Mouse (Mus musculus): ENCODE data around the gene Pptc7. TPM values are rescaled to one million over a fixed set of nuclear protein-coding genes. Genes with fewer than 3 reads are reported as not detected.

The Pptc7 gene
- 8.5 and 8.8 TPM in 2 replicates for polyA plus RNA-seq (2015; fragmentation: Nextera tagmentation; extraction: Ambion mirVana)

DNA sequence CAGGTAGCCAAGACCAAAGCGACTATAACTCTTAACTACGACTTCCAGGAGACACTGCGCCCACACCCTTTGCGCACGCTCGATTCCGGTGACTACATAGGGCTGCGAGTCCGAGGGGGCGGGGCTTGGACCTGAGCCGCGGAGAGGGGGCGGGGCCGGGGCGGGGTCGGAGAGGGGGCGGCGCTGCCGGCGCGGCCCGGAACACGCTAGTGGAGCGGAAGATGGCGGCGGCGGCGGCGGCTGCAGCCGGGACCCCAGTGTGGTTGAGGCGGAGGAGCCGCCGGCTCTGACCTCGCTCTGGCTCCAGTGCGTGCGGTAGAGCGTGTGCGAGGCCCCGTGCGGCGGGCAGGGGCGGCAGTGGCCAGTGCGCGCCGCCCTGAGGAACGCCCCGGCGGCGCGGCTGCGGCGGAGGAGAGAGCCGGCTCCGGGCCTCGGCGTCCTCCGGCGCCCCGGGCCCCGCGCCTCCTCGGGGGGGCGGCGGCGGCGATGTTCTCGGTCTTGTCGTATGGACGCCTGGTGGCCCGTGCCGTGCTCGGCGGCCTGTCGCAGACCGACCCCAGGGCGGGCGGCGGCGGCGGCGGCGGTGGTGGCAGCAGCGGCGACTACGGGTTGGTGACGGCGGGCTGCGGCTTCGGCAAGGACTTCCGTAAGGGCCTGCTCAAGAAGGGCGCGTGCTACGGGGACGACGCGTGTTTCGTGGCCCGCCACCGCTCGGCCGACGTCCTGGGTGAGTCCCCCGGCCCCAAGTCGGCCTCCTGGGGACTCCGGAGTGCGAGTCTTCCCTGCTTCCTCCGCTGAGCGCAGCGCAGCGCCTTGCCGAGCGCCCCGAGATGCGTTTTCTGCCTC lies at the start of gene Pptc7:
TSS of gene Pptc7 (plus strand) at position 183 of the 846 bp plus-strand sequence.
- Histone ChIP-seq H3K4me2 (replicated peaks) (peak within 1 kb of the TSS; percentile 100), H3K27me3 (0 out of 2 replicates have a peak, but pooled peaks cover 2% of the 10 kb centered on the region), H3K4me3 (peak within 1 kb of the TSS; percentile 96), H3K27ac (peak within 1 kb of the TSS; percentile 58; the same call in 1 of the 2 replicates), H3K9me3 (no peaks in the 10 kb centered on the region), H3K4me1 (peaks cover 28% of the 10 kb centered on the region), H3K9ac (peak within 1 kb of the TSS; percentile 88), H3K36me3 (peaks cover 16% of the 10 kb centered on the region; the same call in 1 of the 2 replicates)
- ATAC-seq (ENCODE audit: low FRiP score, low read depth): peak; percentile 93
- under 1% methylated on average over 75 of the region's 114 CpGs for WGBS

DNA sequence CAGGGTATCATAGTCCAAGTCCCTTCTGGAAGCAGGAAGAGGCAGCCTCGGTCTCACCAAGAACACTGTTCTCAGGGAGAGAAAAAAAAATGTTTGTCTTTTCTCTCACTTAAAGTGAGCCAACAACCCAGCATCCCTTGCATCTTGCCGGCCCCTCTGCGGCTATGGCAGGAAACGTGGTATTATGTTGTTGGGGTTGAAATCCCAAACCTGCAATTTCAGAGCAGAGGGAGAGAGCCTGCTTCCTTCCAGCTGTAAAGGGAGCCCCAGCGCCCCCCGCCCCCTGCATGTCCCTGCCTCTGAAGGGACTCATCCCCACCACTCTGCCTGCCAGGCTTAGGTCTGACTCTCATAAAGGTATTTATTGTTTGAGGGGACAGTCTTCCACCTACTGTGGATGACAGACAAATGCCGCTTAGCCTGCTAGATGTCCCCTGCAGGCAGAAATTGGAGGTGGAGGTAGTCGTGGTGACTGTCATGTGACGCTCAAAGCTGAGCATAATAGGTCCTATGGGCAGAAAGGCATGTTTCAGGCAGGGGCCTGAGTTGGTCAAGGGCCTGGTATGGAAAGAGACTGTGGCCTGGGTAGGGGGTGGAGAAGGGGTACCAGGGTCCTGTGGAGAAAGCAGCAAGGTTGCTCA lies 48.8 kb upstream of the Pptc7 start:
- Histone ChIP-seq H3K4me1 (peaks cover 33% of the 10 kb centered on the region), H3K4me2 (replicated peaks) (no peak overlapping the region), H3K27me3 (no peaks in the 10 kb centered on the region), H3K4me3 (no peak overlapping the region), H3K9me3 (no peaks in the 10 kb centered on the region), H3K36me3 (peaks cover 10% of the 10 kb centered on the region; the same call in 1 of the 2 replicates), H3K27ac (peak overlapping the region; percentile 16; the same call in 1 of the 2 replicates), H3K9ac (peak overlapping the region; percentile 32; the same call in 1 of the 2 replicates)
- ATAC-seq (ENCODE audit: low FRiP score, low read depth): no peak
- 37% methylated on average over 9 of the region's 9 CpGs for WGBS

DNA sequence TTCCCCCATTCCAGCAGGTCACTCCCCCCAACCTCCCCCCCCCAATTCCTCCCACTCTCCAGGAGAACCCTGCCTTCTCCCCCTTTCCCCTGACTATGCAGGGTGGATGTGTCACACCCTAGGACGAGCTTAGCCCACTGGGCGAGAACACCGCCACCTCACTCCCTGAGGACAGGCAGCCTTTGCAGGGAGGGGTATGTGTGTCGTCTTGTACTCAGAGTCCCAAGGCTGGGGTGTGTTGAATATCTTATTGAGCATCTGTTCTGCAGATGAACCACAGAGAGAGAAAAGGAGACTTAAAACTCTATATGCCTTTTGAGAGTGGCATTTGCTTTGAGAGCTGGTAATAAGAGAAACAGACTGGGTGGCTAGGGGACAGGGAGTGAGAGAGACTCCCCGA lies 47.0 kb upstream of the Pptc7 start:
- WGBS: 76% methylated on average over 5 of the region's 5 CpGs
- no peak for ATAC-seq (ENCODE audit: low FRiP score, low read depth)
- Histone ChIP-seq H3K4me2 (replicated peaks) (no peak overlapping the region), H3K9me3 (no peaks in the 10 kb centered on the region), H3K4me1 (peaks cover 28% of the 10 kb centered on the region), H3K27ac (no peak overlapping the region), H3K4me3 (no peak overlapping the region), H3K36me3 (peaks cover 29% of the 10 kb centered on the region), H3K9ac (no peak overlapping the region), H3K27me3 (no peaks in the 10 kb centered on the region)

DNA sequence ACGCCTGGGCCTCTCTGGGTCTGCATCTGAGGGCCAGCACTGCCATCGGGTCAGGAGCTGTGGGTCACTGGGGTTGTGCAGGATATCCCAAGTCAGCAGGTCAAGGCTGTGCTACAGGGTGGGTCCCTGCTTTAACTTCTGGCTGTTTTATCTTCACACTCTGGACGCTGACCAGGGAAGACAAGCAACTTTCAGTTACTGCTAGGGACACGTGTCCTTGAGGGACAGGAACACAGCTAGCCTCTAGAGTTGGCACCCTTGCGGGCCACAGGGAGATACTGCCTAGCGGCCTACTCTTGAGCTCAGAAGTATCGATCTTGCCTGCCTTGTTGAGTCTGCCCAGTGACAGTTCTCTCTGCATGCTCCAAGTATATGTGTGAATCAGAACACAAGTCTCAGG lies 44.5 kb upstream of the Pptc7 start:
- 78% methylated on average over 7 of the region's 7 CpGs for WGBS
- Histone ChIP-seq H3K27me3 (no peaks in the 10 kb centered on the region), H3K4me2 (replicated peaks) (no peak overlapping the region), H3K4me3 (no peak overlapping the region), H3K9me3 (no peaks in the 10 kb centered on the region), H3K36me3 (peaks cover 31% of the 10 kb centered on the region), H3K27ac (no peak overlapping the region), H3K9ac (no peak overlapping the region; the same call in 1 of the 2 replicates), H3K4me1 (peaks cover 14% of the 10 kb centered on the region)
- no peak for ATAC-seq (ENCODE audit: low FRiP score, low read depth)

DNA sequence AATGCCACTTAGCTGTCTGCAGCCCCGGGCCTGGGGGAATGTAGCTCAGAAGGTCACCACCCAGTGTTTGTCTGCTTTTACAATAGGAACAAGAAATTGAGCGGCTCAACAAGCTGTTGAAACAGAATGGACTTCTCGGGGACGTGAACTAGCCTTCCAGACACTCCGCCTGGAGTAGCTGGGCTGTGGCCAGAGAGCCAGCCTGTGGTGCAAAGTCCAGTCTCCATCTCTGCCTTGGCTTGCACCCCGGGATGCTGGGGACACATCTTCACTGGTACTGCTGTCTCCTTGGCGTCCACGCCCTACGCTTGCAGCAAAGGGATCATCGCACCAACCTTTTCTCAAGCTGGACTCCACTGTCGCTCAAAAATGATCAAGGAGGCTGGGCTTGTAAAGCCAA lies 43.6 kb upstream of the Pptc7 start:
- no peak overlapping the region for H3K27ac ChIP-seq
- peaks cover 5% of the 10 kb centered on the region for H3K4me1 ChIP-seq
- no peaks in the 10 kb centered on the region for H3K27me3 ChIP-seq
- no peaks in the 10 kb centered on the region for H3K9me3 ChIP-seq
- no peak overlapping the region for H3K9ac ChIP-seq
- ATAC-seq (ENCODE audit: low FRiP score, low read depth): no peak
- H3K4me2 ChIP-seq (replicated peaks): no peak overlapping the region
- H3K4me3 ChIP-seq: no peak overlapping the region
- H3K36me3 ChIP-seq: peaks cover 31% of the 10 kb centered on the region
- 94% methylated on average over 11 of the region's 11 CpGs for WGBS

DNA sequence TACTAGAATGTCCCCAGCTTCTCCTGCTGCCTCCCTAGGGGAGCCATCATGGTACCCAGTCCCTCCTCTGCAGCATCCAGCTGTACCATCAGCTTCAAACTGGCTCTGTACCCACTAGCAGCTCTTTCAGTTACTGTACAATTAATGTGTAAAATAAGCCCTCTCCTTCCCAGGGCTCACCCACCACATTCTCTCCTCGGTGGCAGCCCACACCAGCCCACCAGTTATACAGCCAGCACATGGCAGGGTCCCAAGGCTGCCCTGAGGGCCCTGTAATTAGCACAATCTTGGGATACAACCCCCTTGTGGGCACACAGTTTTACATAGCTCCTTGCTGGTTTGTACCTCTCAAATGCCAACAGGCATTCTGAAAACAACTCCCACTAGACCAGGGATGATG lies 43.2 kb upstream of the Pptc7 start:
- H3K9ac ChIP-seq: no peak overlapping the region
- H3K4me1 ChIP-seq: 0 out of 2 replicates have a peak, but pooled peaks cover under 1% of the 10 kb centered on the region
- no peak overlapping the region for H3K4me2 ChIP-seq (replicated peaks)
- H3K36me3 ChIP-seq: peaks cover 31% of the 10 kb centered on the region
- H3K27ac ChIP-seq: no peak overlapping the region
- no peak for ATAC-seq (ENCODE audit: low FRiP score, low read depth)
- WGBS: 58% methylated on average over 1 of the region's 1 CpGs
- no peaks in the 10 kb centered on the region for H3K27me3 ChIP-seq
- no peak overlapping the region for H3K4me3 ChIP-seq
- H3K9me3 ChIP-seq: no peaks in the 10 kb centered on the region

DNA sequence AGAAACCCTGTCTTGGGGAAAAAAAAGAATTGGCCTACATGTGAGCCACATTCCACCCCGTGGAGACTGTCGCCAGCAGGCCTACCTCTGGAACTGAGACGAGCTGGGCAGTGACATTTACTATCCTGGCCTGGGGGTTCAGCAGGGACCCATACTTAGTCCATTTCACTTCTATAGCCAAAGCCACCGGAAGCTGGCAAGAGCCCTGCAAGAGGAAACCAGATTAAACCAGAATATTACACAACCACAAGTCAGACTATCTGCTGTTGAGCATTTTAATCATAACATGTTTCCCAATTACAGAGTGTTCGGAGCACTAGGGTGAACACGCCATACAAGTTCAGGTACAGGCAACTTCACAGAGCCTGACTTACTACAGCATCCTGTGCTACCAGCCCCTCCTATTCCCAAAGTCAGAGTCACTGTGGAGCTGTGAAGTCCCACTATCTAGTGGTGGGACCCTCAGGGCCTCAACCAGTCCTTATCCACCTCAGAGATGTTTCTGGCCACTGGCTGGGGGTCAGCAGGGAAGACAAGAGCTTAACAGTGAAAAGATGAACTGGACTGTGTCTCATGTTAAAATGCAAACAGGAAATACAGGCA lies 41.5 kb upstream of the Pptc7 start:
- no peaks in the 10 kb centered on the region for H3K27me3 ChIP-seq
- H3K9me3 ChIP-seq: no peaks in the 10 kb centered on the region
- 81% methylated on average over 6 of the region's 6 CpGs for WGBS
- no peak overlapping the region for H3K4me2 ChIP-seq (replicated peaks)
- H3K9ac ChIP-seq: no peak overlapping the region
- no peak overlapping the region for H3K4me3 ChIP-seq
- H3K4me1 ChIP-seq: no peaks in the 10 kb centered on the region
- no peak for ATAC-seq (ENCODE audit: low FRiP score, low read depth)
- no peak overlapping the region for H3K27ac ChIP-seq
- H3K36me3 ChIP-seq: peaks cover 40% of the 10 kb centered on the region

DNA sequence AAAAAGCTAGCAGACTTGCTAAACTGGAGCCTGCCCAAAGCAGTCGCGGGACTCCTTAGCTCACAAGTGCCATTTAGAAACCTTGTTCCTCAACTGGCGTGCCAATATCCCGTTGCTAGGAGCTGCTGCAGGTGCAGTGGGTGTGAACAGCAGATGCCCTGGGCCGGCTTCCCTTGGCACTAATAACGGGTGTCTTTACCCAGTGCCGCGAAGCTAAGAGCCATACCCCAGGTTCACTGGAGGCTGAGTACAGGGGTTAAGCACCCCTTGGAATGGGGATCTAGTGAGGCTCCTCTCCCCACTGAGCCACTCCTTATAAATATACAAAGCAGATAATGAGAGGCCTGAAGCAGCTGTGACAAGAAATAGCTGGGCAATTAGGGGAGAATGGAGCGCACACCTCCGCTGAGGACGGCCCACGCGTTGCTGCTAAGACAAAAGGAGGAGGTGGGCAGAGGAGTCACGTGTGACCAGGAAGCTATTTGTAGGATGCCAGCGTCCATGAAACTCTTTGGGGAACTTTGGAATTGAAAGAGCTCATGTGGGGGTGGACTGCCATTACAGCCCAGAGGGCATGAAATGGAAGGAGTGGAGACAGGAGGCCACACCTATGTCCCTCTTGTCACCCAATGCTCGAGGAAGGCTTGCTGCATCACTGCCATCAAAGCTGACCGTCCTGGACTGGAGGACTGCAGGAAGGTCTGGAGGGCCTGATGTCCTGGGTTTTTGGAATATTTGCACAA lies 40.2 kb upstream of the Pptc7 start:
- Histone ChIP-seq H3K4me3 (no peak overlapping the region), H3K36me3 (peaks cover 51% of the 10 kb centered on the region), H3K27me3 (no peaks in the 10 kb centered on the region), H3K4me1 (no peaks in the 10 kb centered on the region), H3K4me2 (replicated peaks) (no peak overlapping the region), H3K27ac (no peak overlapping the region), H3K9ac (no peak overlapping the region), H3K9me3 (no peaks in the 10 kb centered on the region)
- ATAC-seq (ENCODE audit: low FRiP score, low read depth): no peak
- 87% methylated on average over 17 of the region's 17 CpGs for WGBS

DNA sequence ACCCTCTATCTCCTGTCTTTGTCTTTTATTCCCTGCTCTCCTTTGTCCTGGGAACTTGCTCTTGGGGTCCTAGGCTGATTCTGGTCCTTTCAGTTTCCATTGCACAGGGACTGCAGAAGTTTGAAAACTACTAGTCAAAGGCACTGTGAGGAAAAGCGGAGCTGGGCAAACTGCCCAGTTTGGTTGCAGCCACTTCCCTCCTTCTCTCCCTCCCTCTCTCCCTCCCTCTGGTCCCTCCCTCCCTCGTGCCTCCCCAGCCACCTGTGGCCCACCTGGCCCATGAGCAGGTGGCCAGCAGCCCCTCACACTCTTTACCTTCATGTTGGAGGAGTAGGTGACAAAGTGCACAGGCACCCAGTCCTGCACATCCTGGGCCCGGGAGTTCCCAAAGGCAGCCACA lies 39.0 kb upstream of the Pptc7 start:
- no peaks in the 10 kb centered on the region for H3K9me3 ChIP-seq
- H3K4me2 ChIP-seq (replicated peaks): no peak overlapping the region
- peaks cover 46% of the 10 kb centered on the region for H3K36me3 ChIP-seq
- H3K4me3 ChIP-seq: no peak overlapping the region
- 70% methylated on average over 3 of the region's 3 CpGs for WGBS
- no peaks in the 10 kb centered on the region for H3K27me3 ChIP-seq
- H3K4me1 ChIP-seq: no peaks in the 10 kb centered on the region
- no peak overlapping the region for H3K9ac ChIP-seq
- no peak overlapping the region for H3K27ac ChIP-seq
- ATAC-seq (ENCODE audit: low FRiP score, low read depth): no peak

DNA sequence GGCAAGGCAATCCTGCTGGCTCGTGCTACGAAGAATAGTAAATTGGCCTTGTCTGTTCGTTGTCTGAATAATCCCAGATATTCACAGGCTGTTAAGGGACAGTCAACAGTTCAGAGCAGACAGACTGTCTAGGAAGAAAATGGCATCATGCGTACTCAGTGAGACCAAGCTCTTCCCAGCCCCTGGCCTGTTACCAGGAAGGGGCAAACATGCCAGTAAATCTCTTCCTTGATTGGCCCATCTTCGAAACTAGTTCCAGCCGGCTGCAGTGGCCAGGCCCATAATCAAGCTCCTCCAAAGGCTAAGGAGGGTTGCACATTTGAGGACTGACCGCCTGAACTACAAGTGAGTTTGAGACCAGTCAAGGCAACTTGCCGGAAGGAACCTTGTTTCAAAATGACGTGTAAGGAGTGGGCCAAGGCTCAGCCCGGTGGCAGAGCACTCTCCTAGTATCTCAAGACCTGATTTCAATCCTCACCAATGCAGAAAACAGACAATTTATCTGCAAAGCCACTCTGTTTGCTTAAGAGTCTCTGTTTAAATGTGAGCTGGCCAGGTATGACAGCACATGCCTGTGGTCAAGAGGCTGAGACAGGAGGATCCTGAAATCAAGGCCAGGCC lies 37.5 kb upstream of the Pptc7 start:
- Histone ChIP-seq H3K36me3 (peaks cover 44% of the 10 kb centered on the region), H3K27me3 (no peaks in the 10 kb centered on the region), H3K9me3 (no peaks in the 10 kb centered on the region), H3K4me3 (no peak overlapping the region), H3K27ac (no peak overlapping the region), H3K4me2 (replicated peaks) (no peak overlapping the region), H3K4me1 (no peaks in the 10 kb centered on the region), H3K9ac (0 out of 2 replicates have a peak overlapping the region, but pooled peaks have one; percentile 35)
- 81% methylated on average over 10 of the region's 10 CpGs for WGBS
- no peak for ATAC-seq (ENCODE audit: low FRiP score, low read depth)

DNA sequence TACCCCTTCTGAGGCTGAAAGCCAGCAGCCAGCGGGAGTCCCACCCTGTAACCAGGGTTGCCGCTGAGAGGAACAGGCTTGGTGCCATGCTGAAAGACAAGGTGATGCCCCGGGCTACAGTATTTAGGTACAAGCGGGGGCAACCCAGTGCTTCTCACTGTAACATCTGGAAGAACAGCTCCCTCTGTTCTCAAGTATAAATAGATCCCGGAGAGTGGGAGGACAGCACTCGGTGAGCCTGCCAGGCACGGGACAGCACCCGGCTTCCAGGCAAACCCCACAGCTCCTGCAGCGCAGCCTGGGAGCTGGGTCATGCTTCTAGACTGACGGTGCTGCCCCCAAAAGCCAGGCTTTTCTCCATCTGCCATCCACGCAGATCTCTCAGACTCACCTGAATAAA lies 36.6 kb upstream of the Pptc7 start:
- no peaks in the 10 kb centered on the region for H3K9me3 ChIP-seq
- H3K27ac ChIP-seq: no peak overlapping the region
- WGBS: 85% methylated on average over 11 of the region's 11 CpGs
- H3K9ac ChIP-seq: no peak overlapping the region
- H3K4me1 ChIP-seq: no peaks in the 10 kb centered on the region
- no peak overlapping the region for H3K4me3 ChIP-seq
- ATAC-seq (ENCODE audit: low FRiP score, low read depth): no peak
- no peaks in the 10 kb centered on the region for H3K27me3 ChIP-seq
- H3K36me3 ChIP-seq: peaks cover 41% of the 10 kb centered on the region
- H3K4me2 ChIP-seq (replicated peaks): no peak overlapping the region
